Mouse (Mus musculus) intestine, postnatal 0 days (tissue): ENCODE measurements at regions not wholly inside any gene's neighbourhood (a gene's known extent, or its start where the extent isn't known, plus 50 kb on each side); places are given as distances from the start of the nearest gene placed in this dataset.
A peak's percentile ranks its signal among the peaks of the same experiment; 100 is the strongest.
"Not testable (repeated sequence)": the region's sequence is repeated elsewhere in the genome, so short reads cannot be mapped to it uniquely, and the experiment has no call there.

Experiments used
- ATAC-seq: fragments of 200-750 bp; cut with Nextera tagmentation; 2 replicates; pipeline ENCODE4 v1.8.0; 2017; ENCODE audit warnings: mild to moderate bottlenecking, moderate TSS enrichment, moderate library complexity
- H3K27ac ChIP-seq: fragments of 300-500 bp; sonication (generic); 2 replicates; pipeline ENCODE4 v1.5.1; 2014; ENCODE audit warnings: mild to moderate bottlenecking, low read depth, low read length, moderate library complexity
- H3K27me3 ChIP-seq: fragments of 300-500 bp; sonication (generic); replicated peaks from 2 replicates; pipeline ENCODE4 v1.6.1; 2014; ENCODE audit warnings: low read length, mixed read lengths; ENCODE audit not compliant: control insufficient read depth, insufficient read depth
- H3K36me3 ChIP-seq: fragments of 300-500 bp; sonication (generic); 2 replicates; pipeline ENCODE4 v1.6.1; 2014; ENCODE audit warnings: mild to moderate bottlenecking, moderate library complexity; ENCODE audit not compliant: control insufficient read depth, insufficient read depth
- H3K4me1 ChIP-seq: fragments of 300-500 bp; sonication (generic); replicated peaks from 2 replicates; pipeline ENCODE4 v1.6.1; 2014; ENCODE audit warnings: antibody characterized with exemption, low read length, mixed read lengths; ENCODE audit not compliant: control insufficient read depth, insufficient read depth
- H3K4me2 ChIP-seq: fragments of 300-500 bp; sonication (generic); replicated peaks from 2 replicates; pipeline ENCODE4 v1.6.1; 2014; ENCODE audit warnings: low read depth, mild to moderate bottlenecking, moderate library complexity
- H3K4me3 ChIP-seq: fragments of 300-500 bp; sonication (generic); 2 replicates; pipeline ENCODE4 v1.5.1; 2014; ENCODE audit warnings: low read depth, low read length
- H3K9ac ChIP-seq: fragments of 300-500 bp; sonication (generic); 2 replicates; pipeline ENCODE4 v1.6.1; 2014; ENCODE audit warnings: mild to moderate bottlenecking, low read depth, low read length
- H3K9me3 ChIP-seq: fragments of 300-500 bp; sonication (generic); 2 replicates; pipeline ENCODE4 v1.6.1; 2016; ENCODE audit warnings: mixed run types; ENCODE audit not compliant: control insufficient read depth
- CTCF ChIP-seq: sonication (generic); IDR thresholded peaks from 2 replicates; pipeline ENCODE4 v1.5.1; 2016; ENCODE audit warnings: low read depth, mild to moderate bottlenecking, control low read depth, antibody characterized with exemption, moderate library complexity
- WGBS: fragments of 180-500 bp; shearing (Covaris S2); extraction: QIAGEN DNeasy Blood & Tissue Kit; methylation state at CpG from one replicate; pipeline ENCODE4 v1.1.7; 2014; 5-methylcytosine and 5-hydroxymethylcytosine counted together

DNA sequence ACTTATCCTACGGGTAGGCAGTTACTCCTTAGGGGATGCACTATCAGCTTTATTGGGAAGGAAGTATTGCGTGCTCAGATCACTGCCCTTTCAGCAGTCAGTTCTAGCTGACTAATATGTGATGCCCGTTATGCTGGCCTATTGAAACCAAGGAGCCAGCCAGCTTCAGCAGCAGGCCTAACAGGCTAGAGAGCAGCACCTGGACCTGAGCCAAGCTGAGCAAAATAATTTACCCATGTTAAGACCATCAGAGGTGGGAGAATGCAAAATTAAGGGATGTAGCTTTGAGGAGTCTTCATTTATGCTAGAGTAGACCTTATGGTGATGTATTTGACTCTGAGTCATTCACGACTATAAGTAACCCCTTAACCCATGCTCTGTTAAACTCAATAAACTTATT is 456.7 kb downstream of the Rfpl4b start:
- no peak for ATAC-seq
- H3K4me1 ChIP-seq, result no peaks in the 10 kb centered on the region
- H3K9me3 ChIP-seq, result no peaks in the 10 kb centered on the region
- no peak overlapping the region for H3K4me2 ChIP-seq
- H3K9ac ChIP-seq, result no peak overlapping the region
- 83% methylated on average over 4 of the region's 4 CpGs for WGBS
- no peaks in the 10 kb centered on the region for H3K27me3 ChIP-seq
- H3K36me3 ChIP-seq, result no peaks in the 10 kb centered on the region
- no peak overlapping the region for H3K4me3 ChIP-seq
- TF ChIP-seq CTCF, result no peak
- H3K27ac ChIP-seq, result no peak overlapping the region

GRCm38 (mm10) chr10:38357539-38358232 is 463.9 kb downstream of the Rfpl4b start:
- Histone ChIP-seq H3K4me2 (no peak overlapping the region), H3K4me1 (no peaks in the 10 kb centered on the region), H3K9ac (no peak overlapping the region), H3K4me3 (no peak overlapping the region), H3K27ac (no peak overlapping the region), H3K27me3 (no peaks in the 10 kb centered on the region), H3K36me3 (no peaks in the 10 kb centered on the region), H3K9me3 (no peaks in the 10 kb centered on the region)
- 54% methylated on average over 1 of the region's 1 CpGs for WGBS
- TF ChIP-seq CTCF, result no peak
- no peak for ATAC-seq

GRCm38 (mm10) chr10:38353973-38354372 is 467.6 kb downstream of the Rfpl4b start:
- ATAC-seq, result no peak
- H3K36me3 ChIP-seq, result no peaks in the 10 kb centered on the region
- 51% methylated on average over 2 of the region's 2 CpGs for WGBS
- TF ChIP-seq CTCF, result no peak
- H3K9me3 ChIP-seq, result no peaks in the 10 kb centered on the region
- H3K9ac ChIP-seq, result no peak overlapping the region
- H3K27me3 ChIP-seq, result no peaks in the 10 kb centered on the region
- H3K4me3 ChIP-seq, result no peak overlapping the region
- H3K27ac ChIP-seq, result no peak overlapping the region
- H3K4me2 ChIP-seq, result no peak overlapping the region
- H3K4me1 ChIP-seq, result no peaks in the 10 kb centered on the region

- no peak for ATAC-seq
These were observed 468.1 kb downstream of the Rfpl4b start for GRCm38 (mm10) chr10:38353526-38353925.

DNA sequence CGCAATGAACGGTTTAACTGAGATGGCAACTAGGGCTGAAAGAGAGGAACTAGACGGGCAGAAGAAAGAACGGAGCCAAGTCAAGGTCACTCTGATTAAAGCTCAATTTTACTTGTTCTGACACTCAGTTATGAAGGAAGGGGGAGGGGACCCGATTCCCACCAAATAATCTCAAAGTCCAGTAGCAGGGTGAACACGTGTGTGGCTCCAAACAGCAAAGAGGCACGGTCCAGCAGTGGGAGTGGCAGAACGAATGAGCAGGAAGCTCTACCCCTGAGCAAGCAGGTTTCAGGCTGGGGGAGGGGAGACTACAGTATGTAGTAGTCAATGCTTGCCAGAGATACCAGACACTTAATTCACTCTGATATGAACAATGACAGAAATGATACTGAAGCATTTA is 474.6 kb downstream of the Rfpl4b start:
- ATAC-seq, H3K27ac ChIP-seq, H3K9ac ChIP-seq, H3K9me3 ChIP-seq, H3K4me1 ChIP-seq, H3K36me3 ChIP-seq, H3K27me3 ChIP-seq, H3K4me3 ChIP-seq: not testable (repeated sequence)
- WGBS, result 38% methylated on average over 8 of the region's 8 CpGs
- 0 out of 2 replicates have a peak overlapping the region, but pooled peaks have one; percentile 22 for H3K4me2 ChIP-seq

More at GRCm38 (mm10) chr10:38353526-38353925, 468.1 kb downstream of the Rfpl4b start:
- no peak overlapping the region for H3K27ac ChIP-seq
- 68% methylated on average over 5 of the region's 5 CpGs for WGBS
- no peaks in the 10 kb centered on the region for H3K9me3 ChIP-seq
- TF ChIP-seq CTCF, result no peak
- no peaks in the 10 kb centered on the region for H3K27me3 ChIP-seq
- H3K4me1 ChIP-seq, result no peaks in the 10 kb centered on the region
- H3K36me3 ChIP-seq, result no peaks in the 10 kb centered on the region
- no peak overlapping the region for H3K9ac ChIP-seq
- H3K4me3 ChIP-seq, result no peak overlapping the region
- H3K4me2 ChIP-seq, result no peak overlapping the region

DNA sequence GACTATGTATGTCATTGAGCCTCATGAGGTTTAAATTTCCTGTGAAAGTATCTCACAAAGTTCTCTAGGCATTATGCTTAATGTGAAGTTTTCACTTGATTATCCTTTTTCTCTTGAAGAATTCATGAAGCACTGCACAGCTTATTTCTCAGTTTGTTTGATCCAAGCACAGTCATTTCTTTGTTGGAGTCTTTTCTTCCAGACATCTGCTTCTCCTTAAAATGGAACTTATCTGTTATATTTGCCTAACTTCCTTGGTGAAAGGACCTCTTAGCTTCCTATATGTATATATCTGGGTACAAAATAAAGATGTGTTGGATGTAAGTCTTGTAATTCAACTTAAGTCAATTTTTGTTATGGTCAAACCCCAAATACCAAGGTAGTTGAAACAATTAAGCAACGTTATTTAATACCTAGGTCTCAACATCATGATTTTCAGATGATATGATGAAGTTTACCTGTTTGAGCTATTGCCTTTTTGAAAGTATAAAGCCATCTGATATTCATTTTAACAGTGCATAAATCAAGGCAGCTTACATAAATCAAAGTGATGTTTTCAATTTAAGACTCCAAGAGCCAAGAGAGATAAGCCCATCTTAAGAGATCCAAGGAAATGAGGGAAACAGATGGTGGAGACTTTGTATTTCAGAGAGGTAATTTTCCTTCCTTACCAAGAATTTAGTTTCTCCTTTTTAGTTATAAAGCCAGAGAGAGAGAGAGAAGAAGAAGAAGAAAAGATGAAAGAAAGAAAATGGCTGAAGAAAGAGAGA is 481.0 kb downstream of the Rfpl4b start:
- no peaks in the 10 kb centered on the region for H3K36me3 ChIP-seq
- TF ChIP-seq CTCF, result no peak
- H3K27me3 ChIP-seq, result no peaks in the 10 kb centered on the region
- H3K9ac ChIP-seq, result no peak overlapping the region
- H3K9me3 ChIP-seq, result no peaks in the 10 kb centered on the region
- H3K4me3 ChIP-seq, result no peak overlapping the region
- 62% methylated on average over 1 of the region's 1 CpGs for WGBS
- no peaks in the 10 kb centered on the region for H3K4me1 ChIP-seq
- no peak for ATAC-seq
- H3K27ac ChIP-seq, result no peak overlapping the region
- no peak overlapping the region for H3K4me2 ChIP-seq
